Mouse (Mus musculus) G1E (cell line): ENCODE measurements around the gene Usp29. TPM values are rescaled to one million over a fixed set of nuclear protein-coding genes. Genes with fewer than 3 reads are reported as not detected.
"Not testable (repeated sequence)": the region's sequence is repeated elsewhere in the genome, so short reads cannot be mapped to it uniquely, and the experiment has no call there.

Source experiments
- ATAC-seq: 2 replicates; pipeline ENCODE4 v1.8.0; 2016; ENCODE audit warnings: mild to moderate bottlenecking; ENCODE audit not compliant: insufficient number of reproducible peaks, poor library complexity, low FRiP score, severe bottlenecking; ENCODE audit errors: extremely low read depth
- DNase-seq: peaks from one replicate; pipeline ENCODE4 v3.0.0; 2012; ENCODE audit warnings: low spot score
- H3K27me3 ChIP-seq: 2 replicates; pipeline ENCODE4 v1.6.1; 2012; ENCODE audit warnings: mild to moderate bottlenecking, low read length, inconsistent platforms; ENCODE audit not compliant: insufficient read depth
- H3K36me3 ChIP-seq: replicated peaks from 2 replicates; pipeline ENCODE3; 2012; ENCODE audit warnings: mild to moderate bottlenecking, inconsistent platforms
- H3K4me1 ChIP-seq: 2 replicates; pipeline ENCODE4 v1.6.1; 2012; ENCODE audit warnings: low read depth, low read length, inconsistent platforms, mixed read lengths; ENCODE audit not compliant: insufficient read depth
- H3K4me3 ChIP-seq: 2 replicates; pipeline ENCODE4 v1.5.1; 2012; ENCODE audit warnings: low read depth, mild to moderate bottlenecking, inconsistent platforms, low read length, moderate library complexity, mixed read lengths
- H3K9me3 ChIP-seq: replicated peaks from 2 replicates; pipeline ENCODE4 v1.6.1; 2012; ENCODE audit warnings: inconsistent platforms
- CTCF ChIP-seq: IDR thresholded peaks from 2 replicates; pipeline ENCODE4 v1.5.1; 2012; ENCODE audit warnings: low read depth, low read length, inconsistent platforms, mixed read lengths
- GATA1 ChIP-seq: IDR thresholded peaks from 2 replicates; pipeline ENCODE4 v1.6.1; 2012; ENCODE audit warnings: borderline replicate concordance, low read length, inconsistent platforms, mixed read lengths
- GATA2 ChIP-seq: IDR thresholded peaks from 2 replicates; pipeline ENCODE4 v1.6.1; 2012; ENCODE audit warnings: low read depth, low read length, inconsistent platforms, borderline replicate concordance
- POLR2AphosphoS5 ChIP-seq: IDR thresholded peaks from 2 replicates; pipeline ENCODE4 v1.6.1; 2012; ENCODE audit warnings: low read depth, low read length, inconsistent platforms; ENCODE audit not compliant: insufficient replicate concordance
- TAL1 ChIP-seq: conservative IDR thresholded peaks from 2 replicates; pipeline ENCODE4 v1.6.1; 2012; ENCODE audit warnings: low read depth, low read length, inconsistent platforms, mixed read lengths
- polyA plus RNA-seq: library from polyadenylated mRNA; stranded (reverse); fragments of >175 nt; gene quantifications from 2 replicates; pipeline ENCODE4 v1.2.3, GENCODE M21; 2012
- total RNA-seq, 2 experiments: library from RNA; stranded (forward) in 1 of 2; stranded (reverse) in 1 of 2; fragments of 200-1000 nt in 1 of 2; fragments of >200 nt in 1 of 2; fragmentation: Nextera tagmentation in 1 of 2; gene quantifications; 2 replicates each; pipeline ENCODE4 v1.2.3; 2014 to 2017

Usp29 gene
- total and polyA plus RNA-seq, 3 experiments, result 0.15 to 6.9 (median 2.2) TPM

GRCm38 (mm10) chr7:6858694-6859270, 128.4 kb downstream of the Usp29 start:
- H3K4me1 ChIP-seq, result no peaks in the 10 kb centered on the region
- H3K9me3 ChIP-seq, result no peaks in the 10 kb centered on the region
- no peak for ATAC-seq
- DNase-seq, result no peak
- H3K27me3 ChIP-seq, result no peaks in the 10 kb centered on the region
- TF ChIP-seq CTCF, result no peak
- H3K36me3 ChIP-seq, result no peaks in the 10 kb centered on the region
- H3K4me3 ChIP-seq, result no peak overlapping the region

- no peak for DNase-seq
- Histone ChIP-seq H3K4me3 (no peak overlapping the region), H3K36me3 (no peaks in the 10 kb centered on the region), H3K4me1 (no peaks in the 10 kb centered on the region), H3K9me3 (no peaks in the 10 kb centered on the region), H3K27me3 (no peaks in the 10 kb centered on the region)
- no peak for TF ChIP-seq GATA2
- no peak for ATAC-seq
Observed at GRCm38 (mm10) chr7:6860689-6861088, 130.3 kb downstream of the Usp29 start.

GRCm38 (mm10) chr7:6866351-6866750, 136.0 kb downstream of the Usp29 start:
- H3K4me3 ChIP-seq, result no peak overlapping the region
- ATAC-seq (no peak), DNase-seq (no peak)
- no peaks in the 10 kb centered on the region for H3K27me3 ChIP-seq
- H3K9me3 ChIP-seq, result no peaks in the 10 kb centered on the region
- TF ChIP-seq POLR2AphosphoS5, result no peak
- no peak for TF ChIP-seq CTCF
- TF ChIP-seq GATA1, result no peak
- no peak for TF ChIP-seq GATA2
- no peak for TF ChIP-seq TAL1
- no peaks in the 10 kb centered on the region for H3K36me3 ChIP-seq
- no peaks in the 10 kb centered on the region for H3K4me1 ChIP-seq

- Histone ChIP-seq H3K4me3 (no peak overlapping the region), H3K27me3 (no peaks in the 10 kb centered on the region), H3K36me3 (no peaks in the 10 kb centered on the region), H3K4me1 (no peaks in the 10 kb centered on the region), H3K9me3 (no peaks in the 10 kb centered on the region)
- TF ChIP-seq CTCF (no peak), POLR2AphosphoS5 (no peak), GATA2 (no peak), TAL1 (no peak), GATA1 (no peak)
- DNase-seq (no peak), ATAC-seq (no peak)
Observed at GRCm38 (mm10) chr7:6868831-6869230, 138.5 kb downstream of the Usp29 start.

GRCm38 (mm10) chr7:6869556-6869955, 139.2 kb downstream of the Usp29 start:
- Histone ChIP-seq H3K4me3 (no peak overlapping the region), H3K4me1 (no peaks in the 10 kb centered on the region), H3K27me3 (no peaks in the 10 kb centered on the region), H3K9me3 (no peaks in the 10 kb centered on the region), H3K36me3 (no peaks in the 10 kb centered on the region)
- TF ChIP-seq POLR2AphosphoS5, result no peak
- TF ChIP-seq CTCF, result no peak
- no peak for TF ChIP-seq TAL1
- no peak for TF ChIP-seq GATA1
- no peak for TF ChIP-seq GATA2
- ATAC-seq (no peak), DNase-seq (no peak)

- no peaks in the 10 kb centered on the region for H3K36me3 ChIP-seq
- H3K4me1 ChIP-seq, result no peaks in the 10 kb centered on the region
- no peak for TF ChIP-seq CTCF
- TF ChIP-seq GATA2, result no peak
- no peak for DNase-seq
- H3K9me3 ChIP-seq, result no peaks in the 10 kb centered on the region
- no peak overlapping the region for H3K4me3 ChIP-seq
- H3K27me3 ChIP-seq, result no peaks in the 10 kb centered on the region
- ATAC-seq, result no peak
Observed at GRCm38 (mm10) chr7:6874448-6874847, 144.1 kb downstream of the Usp29 start.

- H3K27me3 ChIP-seq, result no peaks in the 10 kb centered on the region
- DNase-seq, result no peak
- TF ChIP-seq CTCF (no peak), POLR2AphosphoS5 (no peak), GATA1 (no peak), GATA2 (no peak), TAL1 (no peak)
- H3K4me1 ChIP-seq, result no peaks in the 10 kb centered on the region
- H3K36me3 ChIP-seq, result no peaks in the 10 kb centered on the region
- no peak overlapping the region for H3K4me3 ChIP-seq
- no peaks in the 10 kb centered on the region for H3K9me3 ChIP-seq
- ATAC-seq, result no peak
Observed at GRCm38 (mm10) chr7:6878202-6878601, 147.8 kb downstream of the Usp29 start.

GRCm38 (mm10) chr7:6878849-6879248, 148.5 kb downstream of the Usp29 start:
- not testable (repeated sequence) for H3K4me3 ChIP-seq, DNase-seq, H3K27me3 ChIP-seq, H3K36me3 ChIP-seq, ATAC-seq, H3K9me3 ChIP-seq, H3K4me1 ChIP-seq
